Mouse (Mus musculus) ES-Bruce4 (cell line): ENCODE data around the gene Gns. TPM values are rescaled to one million over a fixed set of nuclear protein-coding genes. Genes with fewer than 3 reads are reported as not detected.

Experiments
- H3K27ac ChIP-seq: 2 replicates; pipeline ENCODE4 v1.5.1; 2012; ENCODE audit warnings: low read length, inconsistent platforms; ENCODE audit not compliant: insufficient read depth
- H3K27me3 ChIP-seq: 2 replicates; pipeline ENCODE4 v1.6.1; 2012; ENCODE audit warnings: mild to moderate bottlenecking, low read length, inconsistent platforms; ENCODE audit not compliant: control insufficient read depth, poor library complexity, insufficient read depth, severe bottlenecking
- H3K36me3 ChIP-seq: 2 replicates; pipeline ENCODE4 v1.6.1; 2012; ENCODE audit warnings: inconsistent platforms, mild to moderate bottlenecking, low read length, moderate library complexity; ENCODE audit not compliant: control insufficient read depth, poor library complexity, insufficient read depth, severe bottlenecking
- H3K4me1 ChIP-seq: one replicate; pipeline ENCODE4 v1.8.1; 2011; ENCODE audit warnings: low read length; ENCODE audit not compliant: control insufficient read depth, insufficient read depth
- H3K4me3 ChIP-seq: 2 replicates; pipeline ENCODE4 v1.5.1; 2011; ENCODE audit warnings: low read depth, mild to moderate bottlenecking, low read length
- H3K9ac ChIP-seq: 2 replicates; pipeline ENCODE4 v1.6.1; 2012; ENCODE audit warnings: low read depth, mild to moderate bottlenecking, inconsistent platforms; ENCODE audit not compliant: poor library complexity, severe bottlenecking
- H3K9me3 ChIP-seq: replicated peaks from 2 replicates; pipeline ENCODE4 v1.6.1; 2012; ENCODE audit warnings: mild to moderate bottlenecking, low read length, inconsistent platforms; ENCODE audit not compliant: control insufficient read depth, poor library complexity, insufficient read depth, severe bottlenecking
- CTCF ChIP-seq: IDR thresholded peaks from one replicate; pipeline ENCODE4 v1.8.1; 2011; ENCODE audit warnings: low read depth, low read length
- EP300 ChIP-seq: IDR thresholded peaks from 2 replicates; pipeline ENCODE4 v1.6.1; 2011; ENCODE audit warnings: low read depth, low read length; ENCODE audit not compliant: insufficient read depth
- POLR2A ChIP-seq: IDR thresholded peaks from one replicate; pipeline ENCODE4 v1.8.1; 2011; ENCODE audit warnings: low read length; ENCODE audit not compliant: insufficient read depth
- polyA plus RNA-seq: library from polyadenylated mRNA; stranded (reverse); fragments of >200 nt; gene quantifications from 2 replicates; pipeline ENCODE4 v1.2.4, GENCODE M21; 2011; ENCODE audit warnings: low read depth; ENCODE audit not compliant: missing spikeins, insufficient read depth, insufficient read length

The Gns gene
- polyA plus RNA-seq, 1 experiment, result 44.2 TPM

DNA sequence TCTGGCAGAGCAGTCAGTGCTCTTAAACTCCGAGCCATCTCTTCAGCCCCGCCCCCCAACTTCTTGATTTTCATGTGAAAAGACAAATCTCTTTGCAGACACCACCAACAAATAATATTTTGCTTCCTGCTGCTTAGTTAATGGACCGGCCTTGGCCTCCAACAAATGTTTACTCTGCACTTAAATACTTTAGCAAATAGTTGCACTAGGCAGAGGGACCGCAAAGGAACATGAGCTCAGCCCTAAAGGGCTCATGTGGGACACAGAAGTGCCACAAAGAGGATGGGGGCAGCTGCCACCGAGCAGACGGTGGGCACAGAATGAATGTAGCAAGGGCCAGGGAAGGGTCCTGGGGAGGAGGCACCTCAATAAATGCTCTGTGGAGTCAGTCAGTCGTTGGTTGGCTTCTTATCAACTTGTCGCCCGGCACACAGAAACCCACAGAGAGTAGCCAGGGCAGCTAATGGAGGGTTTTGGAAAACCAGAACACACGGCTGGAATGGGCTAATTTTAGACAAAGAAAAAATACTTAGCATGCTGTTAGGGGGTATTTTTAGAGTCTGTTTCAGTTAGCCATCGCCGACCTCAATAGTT is 67.2 kb downstream of the Gns start:
- Histone ChIP-seq H3K4me3 (no peak overlapping the region), H3K9ac (no peak overlapping the region), H3K27ac (no peak overlapping the region), H3K9me3 (no peaks in the 10 kb centered on the region), H3K27me3 (no peaks in the 10 kb centered on the region), H3K4me1 (peaks cover 32% of the 10 kb centered on the region), H3K36me3 (no peaks in the 10 kb centered on the region)
- TF ChIP-seq CTCF (no peak), POLR2A (no peak), EP300 (no peak)

DNA sequence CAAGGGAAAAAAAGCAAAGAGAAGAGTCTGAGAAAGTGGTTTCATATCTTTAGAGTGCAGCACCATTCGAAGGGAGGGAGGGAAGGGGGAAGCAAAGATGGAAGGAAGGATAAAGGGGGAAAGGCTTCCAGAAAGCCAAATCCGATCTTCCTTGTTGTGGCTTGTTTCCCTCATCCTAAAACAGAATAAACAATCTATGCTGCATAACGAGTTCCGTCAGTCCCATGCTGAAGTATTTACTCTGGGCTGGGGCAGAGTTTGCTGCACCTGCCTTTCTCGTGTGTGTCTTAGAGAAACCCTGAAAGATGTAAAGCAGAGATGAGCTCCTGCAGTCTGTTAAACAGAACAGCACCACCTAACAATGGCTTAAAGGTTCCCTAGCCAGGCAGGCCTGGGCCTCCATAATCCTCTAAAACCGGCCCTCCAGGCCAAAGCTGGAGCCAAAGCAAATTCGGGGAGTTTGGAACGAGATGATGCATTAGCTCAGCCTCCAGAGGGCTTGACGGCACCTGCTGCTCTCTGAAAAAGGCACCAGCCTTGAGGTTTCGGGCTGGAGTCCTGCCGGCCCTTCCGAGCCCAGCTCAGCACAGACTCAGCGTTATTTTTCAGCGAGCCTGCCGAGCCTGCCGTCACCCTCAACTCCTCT is 67.9 kb downstream of the Gns start:
- Histone ChIP-seq H3K4me3 (no peak overlapping the region), H3K9me3 (no peaks in the 10 kb centered on the region), H3K9ac (no peak overlapping the region), H3K4me1 (peaks cover 32% of the 10 kb centered on the region), H3K27ac (no peak overlapping the region), H3K27me3 (no peaks in the 10 kb centered on the region), H3K36me3 (no peaks in the 10 kb centered on the region)
- TF ChIP-seq EP300 (no peak), CTCF (no peak), POLR2A (no peak)

DNA sequence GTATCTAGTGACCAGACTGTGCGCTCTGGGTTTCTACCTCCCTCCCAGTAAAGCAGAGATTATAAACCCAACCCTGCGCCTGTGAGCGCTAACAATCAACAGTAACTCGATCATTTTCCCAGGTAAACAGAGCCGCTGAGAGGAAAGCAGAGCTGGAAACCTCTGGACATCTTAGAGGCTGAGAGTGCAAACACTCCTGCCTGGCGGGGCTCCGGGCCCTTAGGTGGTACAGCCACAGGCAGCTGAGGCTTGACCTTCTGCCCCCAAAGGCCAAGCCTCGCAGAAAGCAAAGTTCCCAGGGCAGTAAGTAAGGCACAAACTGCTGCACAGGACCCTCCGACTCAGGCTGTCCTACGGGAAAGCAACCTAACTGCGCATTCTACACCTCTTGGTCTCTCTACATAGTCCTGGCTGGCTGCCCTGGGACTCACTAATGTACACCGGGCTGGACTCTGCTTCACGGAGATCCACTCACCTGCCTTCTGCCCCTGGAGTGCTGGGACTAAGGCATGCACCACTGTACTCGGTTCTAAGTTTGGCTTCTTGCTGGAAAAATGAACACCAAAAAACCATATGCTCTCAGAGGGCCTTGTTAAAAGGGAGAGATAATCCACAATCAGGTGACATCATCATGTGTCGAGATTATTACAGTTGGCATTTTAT is 69.7 kb downstream of the Gns start:
- no peaks in the 10 kb centered on the region for H3K9me3 ChIP-seq
- no peak overlapping the region for H3K4me3 ChIP-seq
- no peak overlapping the region for H3K9ac ChIP-seq
- H3K27ac ChIP-seq, result no peak overlapping the region
- H3K4me1 ChIP-seq, result peaks cover 26% of the 10 kb centered on the region
- TF ChIP-seq EP300 (no peak), POLR2A (no peak), CTCF (no peak)
- no peaks in the 10 kb centered on the region for H3K27me3 ChIP-seq
- H3K36me3 ChIP-seq, result no peaks in the 10 kb centered on the region

DNA sequence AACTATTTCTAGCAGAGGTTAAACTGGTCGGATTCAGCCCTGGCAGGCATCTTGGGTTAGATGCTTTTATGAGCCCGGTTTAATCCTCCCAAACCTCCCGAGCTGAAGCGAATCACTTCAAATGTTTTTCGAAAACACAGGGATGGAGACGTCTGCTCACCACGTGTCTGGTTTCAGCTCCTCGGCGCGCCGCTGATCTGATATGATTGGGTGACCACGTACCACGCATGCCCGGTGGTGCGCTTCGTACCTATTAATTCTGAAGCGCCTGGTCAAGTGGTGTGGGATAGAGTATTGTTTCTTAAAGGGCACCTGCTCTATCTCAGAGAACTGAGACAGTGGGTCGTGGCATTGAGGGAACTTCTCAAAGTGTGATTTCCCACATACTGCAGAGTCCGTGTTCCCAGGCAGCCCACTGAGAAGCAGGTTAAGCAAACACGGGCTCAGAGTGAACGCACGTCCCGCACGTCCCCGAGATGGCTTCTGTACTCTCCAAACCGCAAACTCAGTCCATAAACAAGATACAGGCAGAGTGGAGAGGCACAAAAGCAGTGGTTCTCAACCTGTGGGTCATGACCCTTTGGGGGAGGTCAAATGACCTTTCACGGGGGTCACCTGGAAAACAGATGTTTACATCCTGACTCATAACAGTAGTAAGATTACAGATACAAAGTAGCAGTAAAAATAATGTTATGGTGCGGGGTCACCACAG is 70.8 kb downstream of the Gns start:
- no peak overlapping the region for H3K27ac ChIP-seq
- no peaks in the 10 kb centered on the region for H3K9me3 ChIP-seq
- no peak overlapping the region for H3K4me3 ChIP-seq
- H3K9ac ChIP-seq, result no peak overlapping the region
- no peak for TF ChIP-seq EP300
- no peak for TF ChIP-seq POLR2A
- TF ChIP-seq CTCF, result no peak
- H3K27me3 ChIP-seq, result no peaks in the 10 kb centered on the region
- H3K36me3 ChIP-seq, result no peaks in the 10 kb centered on the region
- H3K4me1 ChIP-seq, result peaks cover 28% of the 10 kb centered on the region

DNA sequence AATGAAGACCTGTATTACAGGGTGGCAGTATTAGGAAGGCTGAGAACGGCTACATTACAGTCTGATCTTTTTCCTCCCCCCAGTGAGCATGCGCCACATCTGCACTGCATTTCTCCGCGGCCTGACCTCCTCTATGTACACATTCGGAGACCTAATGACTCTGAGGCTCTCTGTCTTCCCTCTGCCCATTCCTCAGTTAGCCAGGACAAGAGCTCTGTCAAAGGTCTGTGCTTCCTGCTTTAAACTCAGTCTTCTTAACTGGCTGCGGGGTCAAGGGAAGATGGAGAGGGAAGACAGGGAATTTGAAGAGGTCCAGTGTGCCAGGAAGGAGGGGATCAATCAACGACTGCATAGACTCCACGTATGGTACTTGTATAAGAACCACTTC is 71.4 kb downstream of the Gns start:
- Histone ChIP-seq H3K9me3 (no peaks in the 10 kb centered on the region), H3K27ac (no peak overlapping the region)

DNA sequence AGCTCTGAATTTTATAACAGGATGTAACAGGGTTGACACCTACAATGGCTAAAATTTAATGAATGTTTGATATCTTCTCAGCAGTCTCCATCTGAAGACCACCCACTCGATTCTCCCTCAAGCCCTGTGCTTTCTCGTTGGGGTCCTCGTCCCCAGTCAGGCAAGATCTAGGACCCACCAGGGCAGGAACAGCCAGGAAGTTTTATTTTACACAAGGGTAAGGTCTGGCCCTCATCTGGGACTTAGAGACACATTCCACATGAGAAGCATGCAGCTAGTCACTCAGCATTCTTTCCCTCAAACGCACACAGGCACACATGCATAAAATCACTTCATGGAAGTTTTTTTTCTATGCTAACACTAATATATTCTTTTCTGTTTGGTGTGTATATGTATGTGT is 71.8 kb downstream of the Gns start:
- Histone ChIP-seq H3K27me3 (no peaks in the 10 kb centered on the region), H3K9me3 (no peaks in the 10 kb centered on the region), H3K36me3 (no peaks in the 10 kb centered on the region), H3K9ac (no peak overlapping the region), H3K4me3 (no peak overlapping the region), H3K27ac (no peak overlapping the region), H3K4me1 (peaks cover 22% of the 10 kb centered on the region)
- TF ChIP-seq EP300, result no peak
- no peak for TF ChIP-seq POLR2A
- TF ChIP-seq CTCF, result no peak

More for the DNA sequence above, 71.4 kb downstream of the Gns start:
- TF ChIP-seq EP300, result no peak
- no peak for TF ChIP-seq CTCF
- TF ChIP-seq POLR2A, result no peak
- no peak overlapping the region for H3K9ac ChIP-seq
- no peaks in the 10 kb centered on the region for H3K36me3 ChIP-seq
- no peak overlapping the region for H3K4me3 ChIP-seq
- no peaks in the 10 kb centered on the region for H3K27me3 ChIP-seq
- H3K4me1 ChIP-seq, result peaks cover 22% of the 10 kb centered on the region
